Mouse (Mus musculus) liver, postnatal 0 days (tissue): ENCODE data around the gene Galnt10.
A peak's percentile ranks its signal among the peaks of the same experiment; 100 is the strongest.
"Not testable (repeated sequence)": the region's sequence is repeated elsewhere in the genome, so short reads cannot be mapped to it uniquely, and the experiment has no call there.

ENCODE experiments used
- CTCF ChIP-seq: sonication (generic); IDR thresholded peaks from 2 replicates; pipeline ENCODE4 v1.5.1; 2016; ENCODE audit warnings: antibody characterized with exemption, low read depth
- EP300 ChIP-seq: IDR thresholded peaks from 2 replicates; pipeline ENCODE4 v1.6.1; 2016; ENCODE audit warnings: antibody characterized with exemption, low read depth, mild to moderate bottlenecking

GRCm38 (mm10) chr11:57825234-57825633 lies 180.0 kb downstream of the Galnt10 start:
- peak; percentile 28; the same call in 1 of the 2 replicates for TF ChIP-seq CTCF
- not testable (repeated sequence) for TF ChIP-seq EP300
